Mouse (Mus musculus) midbrain, embryonic 16.5 days (tissue): ENCODE results near the gene Gja10. TPM values are rescaled to one million over a fixed set of nuclear protein-coding genes. Genes with fewer than 3 reads are reported as not detected.

Experiments used
- ATAC-seq: fragments of 200-750 bp; cut with Nextera tagmentation; 2 replicates; pipeline ENCODE4 v1.8.0; 2017; ENCODE audit warnings: moderate TSS enrichment
- H3K27ac ChIP-seq: fragments of 300-500 bp; sonication (generic); 2 replicates; pipeline ENCODE4 v1.5.1; 2014; ENCODE audit warnings: mild to moderate bottlenecking, low read length, mixed read lengths
- H3K27me3 ChIP-seq: fragments of 300-500 bp; sonication (generic); 2 replicates; pipeline ENCODE4 v1.6.1; 2014; ENCODE audit warnings: low read depth, low read length, mixed read lengths; ENCODE audit not compliant: control insufficient read depth, insufficient read depth
- H3K36me3 ChIP-seq: fragments of 300-500 bp; sonication (generic); 2 replicates; pipeline ENCODE4 v1.6.1; 2014; ENCODE audit warnings: mild to moderate bottlenecking, low read length, moderate library complexity, mixed read lengths; ENCODE audit not compliant: control insufficient read depth, insufficient read depth
- H3K4me1 ChIP-seq: fragments of 300-500 bp; sonication (generic); 2 replicates; pipeline ENCODE4 v1.6.1; 2014; ENCODE audit warnings: mild to moderate bottlenecking, low read length, mixed read lengths; ENCODE audit not compliant: control insufficient read depth, insufficient read depth
- H3K4me2 ChIP-seq: fragments of 300-500 bp; sonication (generic); 2 replicates; pipeline ENCODE4 v1.6.1; 2014; ENCODE audit warnings: mild to moderate bottlenecking, low read length, mixed read lengths
- H3K4me3 ChIP-seq: fragments of 300-500 bp; sonication (generic); 2 replicates; pipeline ENCODE4 v1.5.1; 2014; ENCODE audit warnings: low read depth, mild to moderate bottlenecking, low read length, moderate library complexity, mixed read lengths
- H3K9ac ChIP-seq: fragments of 300-500 bp; sonication (generic); 2 replicates; pipeline ENCODE4 v1.6.1; 2014; ENCODE audit warnings: low read depth, low read length, mixed read lengths
- H3K9me3 ChIP-seq: fragments of 300-500 bp; sonication (generic); replicated peaks from 2 replicates; pipeline ENCODE4 v1.6.1; 2014; ENCODE audit warnings: mild to moderate bottlenecking, low read length, mixed read lengths; ENCODE audit not compliant: control insufficient read depth, poor library complexity, severe bottlenecking
- WGBS: fragments of 180-500 bp; shearing (Covaris S2); extraction: QIAGEN DNeasy Blood & Tissue Kit; methylation state at CpG from one replicate; pipeline ENCODE4 v1.1.7; 2014; 5-methylcytosine and 5-hydroxymethylcytosine counted together
- polyA plus RNA-seq: library from polyadenylated mRNA; unstranded; fragments of >200 nt; fragmentation: Nextera tagmentation; extraction: Ambion mirVana; gene quantifications from 2 replicates; pipeline ENCODE4 v1.2.1, GENCODE M21; 2015

The Gja10 gene
- 0.10 TPM in 1 of 2 replicates, not detected in the other for polyA plus RNA-seq

- Histone ChIP-seq H3K4me1 (no peaks in the 10 kb centered on the region), H3K4me2 (no peak within 1 kb of the TSS), H3K9ac (no peak within 1 kb of the TSS), H3K4me3 (no peak within 1 kb of the TSS), H3K27ac (no peak within 1 kb of the TSS), H3K9me3 (no peaks in the 10 kb centered on the region), H3K36me3 (no peaks in the 10 kb centered on the region), H3K27me3 (no peaks in the 10 kb centered on the region)
- no peak for ATAC-seq
- 69% methylated on average over 3 of the region's 3 CpGs for WGBS
These were observed at the start of gene Gja10 for GRCm38 (mm10) chr4:32602660-32603059. Gja10 (minus strand) TSS chr4:32602760.

- H3K4me2 ChIP-seq: no peak overlapping the region
- H3K4me1 ChIP-seq: peaks cover 5% of the 10 kb centered on the region
- H3K27me3 ChIP-seq: no peaks in the 10 kb centered on the region
- no peak overlapping the region for H3K9ac ChIP-seq
- no peak overlapping the region for H3K4me3 ChIP-seq
- H3K36me3 ChIP-seq: peaks cover 8% of the 10 kb centered on the region; the same call in 1 of the 2 replicates
- no peak overlapping the region for H3K27ac ChIP-seq
- H3K9me3 ChIP-seq: no peaks in the 10 kb centered on the region
- WGBS: 89% methylated on average over 5 of the region's 5 CpGs
- ATAC-seq: no peak
These were observed 49.1 kb upstream of the Gja10 start for GRCm38 (mm10) chr4:32651669-32652068.

- Histone ChIP-seq H3K27ac (no peak overlapping the region), H3K27me3 (no peaks in the 10 kb centered on the region), H3K36me3 (no peaks in the 10 kb centered on the region; the same call in 1 of the 2 replicates), H3K9ac (no peak overlapping the region), H3K4me2 (no peak overlapping the region), H3K4me3 (no peak overlapping the region), H3K9me3 (no peaks in the 10 kb centered on the region), H3K4me1 (peaks cover 1% of the 10 kb centered on the region; the same call in 1 of the 2 replicates)
- no peak for ATAC-seq
These were observed 19.1 kb upstream of the Gja10 start for GRCm38 (mm10) chr4:32621637-32622036.

- H3K4me2 ChIP-seq: peak within 1 kb of the TSS; percentile 93
- H3K27me3 ChIP-seq: no peaks in the 10 kb centered on the region
- WGBS: under 1% methylated on average over 65 of the region's 67 CpGs
- peak within 1 kb of the TSS; percentile 94 for H3K4me3 ChIP-seq
- ATAC-seq: peak; percentile 99
- H3K27ac ChIP-seq: peak within 1 kb of the TSS; percentile 88
- H3K36me3 ChIP-seq: no peaks in the 10 kb centered on the region; the same call in 1 of the 2 replicates
- no peaks in the 10 kb centered on the region for H3K9me3 ChIP-seq
- peak within 1 kb of the TSS; percentile 88 for H3K9ac ChIP-seq
- peaks cover 11% of the 10 kb centered on the region for H3K4me1 ChIP-seq
These were observed 12.7 kb upstream of the Gja10 start, which contains the start of gene Casp8ap2 for GRCm38 (mm10) chr4:32615034-32615881. Casp8ap2 (plus strand) TSS chr4:32615451.

GRCm38 (mm10) chr4:32601135-32601534 lies 1.4 kb downstream of the Gja10 start:
- Histone ChIP-seq H3K4me1 (no peaks in the 10 kb centered on the region), H3K4me2 (no peak overlapping the region), H3K9ac (no peak overlapping the region), H3K9me3 (no peaks in the 10 kb centered on the region), H3K27ac (no peak overlapping the region), H3K36me3 (no peaks in the 10 kb centered on the region), H3K4me3 (no peak overlapping the region), H3K27me3 (no peaks in the 10 kb centered on the region)
- WGBS: 27% methylated on average over 12 of the region's 12 CpGs
- ATAC-seq: no peak

GRCm38 (mm10) chr4:32588237-32588636 lies 14.3 kb downstream of the Gja10 start:
- Histone ChIP-seq H3K36me3 (no peaks in the 10 kb centered on the region), H3K4me1 (no peaks in the 10 kb centered on the region), H3K4me2 (no peak overlapping the region), H3K27me3 (no peaks in the 10 kb centered on the region), H3K27ac (no peak overlapping the region), H3K9ac (no peak overlapping the region), H3K4me3 (no peak overlapping the region), H3K9me3 (no peaks in the 10 kb centered on the region)
- WGBS: 93% methylated on average over 6 of the region's 6 CpGs
- no peak for ATAC-seq

- Histone ChIP-seq H3K4me1 (no peaks in the 10 kb centered on the region), H3K27me3 (no peaks in the 10 kb centered on the region), H3K4me3 (no peak overlapping the region), H3K36me3 (no peaks in the 10 kb centered on the region), H3K9me3 (no peaks in the 10 kb centered on the region), H3K9ac (no peak overlapping the region), H3K27ac (no peak overlapping the region), H3K4me2 (no peak overlapping the region)
- 88% methylated on average over 5 of the region's 5 CpGs for WGBS
- ATAC-seq: no peak
These were observed 15.0 kb downstream of the Gja10 start for GRCm38 (mm10) chr4:32587543-32587942.

- Histone ChIP-seq H3K4me1 (no peaks in the 10 kb centered on the region), H3K4me3 (no peak overlapping the region), H3K9me3 (no peaks in the 10 kb centered on the region), H3K9ac (no peak overlapping the region), H3K27ac (no peak overlapping the region), H3K36me3 (no peaks in the 10 kb centered on the region), H3K27me3 (no peaks in the 10 kb centered on the region), H3K4me2 (no peak overlapping the region)
- ATAC-seq: no peak
- 17% methylated on average over 9 of the region's 9 CpGs for WGBS
These were observed 16.0 kb downstream of the Gja10 start for GRCm38 (mm10) chr4:32586596-32586995.

GRCm38 (mm10) chr4:32584181-32584580 lies 18.4 kb downstream of the Gja10 start:
- no peaks in the 10 kb centered on the region for H3K4me1 ChIP-seq
- no peak overlapping the region for H3K4me2 ChIP-seq
- no peak overlapping the region for H3K27ac ChIP-seq
- WGBS: 69% methylated on average over 6 of the region's 6 CpGs
- peaks cover 7% of the 10 kb centered on the region for H3K36me3 ChIP-seq
- H3K27me3 ChIP-seq: no peaks in the 10 kb centered on the region
- H3K4me3 ChIP-seq: no peak overlapping the region
- ATAC-seq: no peak
- H3K9ac ChIP-seq: no peak overlapping the region
- H3K9me3 ChIP-seq: no peaks in the 10 kb centered on the region
